Mouse (Mus musculus): Measurements from ENCODE around the gene Cnga4. TPM values are rescaled to one million over a fixed set of nuclear protein-coding genes. Genes with fewer than 3 reads are reported as not detected.
A peak's percentile ranks its signal among the peaks of the same experiment; 100 is the strongest.
"Not testable (repeated sequence)": the region's sequence is repeated elsewhere in the genome, so short reads cannot be mapped to it uniquely, and the experiment has no call there.

Gene Cnga4
- polyA plus RNA-seq, 1 experiment from 2014 or later: 0.09 TPM

GRCm38 (mm10) chr7:105425424-105426043, 21.2 kb downstream of the Cnga4 start, which contains the start of gene Cckbr:
Cckbr (plus strand) TSS chr7:105425731.
- peak within 1 kb of the TSS; percentile 64 for H3K4me3 ChIP-seq
- H3K27me3 ChIP-seq (ENCODE audit: poor library complexity, severe bottlenecking): peaks cover 49% of the 10 kb centered on the region
- no peaks in the 10 kb centered on the region for H3K9me3 ChIP-seq
- peak within 1 kb of the TSS; percentile 76 for H3K27ac ChIP-seq
- peak; percentile 50 for DNase-seq (ENCODE audit: extremely low spot score, low spot score)
- WGBS: 1% methylated on average over 31 of the region's 31 CpGs
- H3K4me1 ChIP-seq: peaks cover 15% of the 10 kb centered on the region
- no peaks in the 10 kb centered on the region for H3K36me3 ChIP-seq (replicated peaks)

DNA sequence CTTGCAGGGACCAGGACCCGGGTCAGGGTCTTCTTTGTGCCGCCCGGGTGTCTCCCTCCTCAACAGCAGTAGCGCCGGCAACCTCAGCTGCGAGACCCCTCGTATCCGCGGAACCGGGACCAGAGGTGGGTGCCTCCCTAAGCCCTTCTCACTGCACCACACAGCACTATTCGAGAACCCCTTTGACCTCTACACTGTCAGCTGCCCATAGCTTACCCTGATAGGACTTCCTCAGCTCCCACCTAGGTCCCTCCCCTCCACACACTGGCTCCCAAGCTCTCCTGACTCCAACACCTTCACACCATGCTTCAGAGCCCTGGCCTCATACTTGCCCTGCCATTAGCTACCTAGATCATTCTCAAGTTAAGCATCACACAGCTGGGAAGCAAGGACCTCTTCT, 21.7 kb downstream of the Cnga4 start:
- Histone ChIP-seq H3K36me3 (replicated peaks) (no peaks in the 10 kb centered on the region), H3K9me3 (no peaks in the 10 kb centered on the region), H3K4me1 (peaks cover 15% of the 10 kb centered on the region), H3K27me3 (ENCODE audit: poor library complexity, severe bottlenecking) (peaks cover 49% of the 10 kb centered on the region), H3K4me3 (peak overlapping the region; percentile 64), H3K27ac (peak overlapping the region; percentile 76)
- no peak for DNase-seq (ENCODE audit: extremely low spot score, low spot score)
- 2% methylated on average over 11 of the region's 11 CpGs for WGBS

DNA sequence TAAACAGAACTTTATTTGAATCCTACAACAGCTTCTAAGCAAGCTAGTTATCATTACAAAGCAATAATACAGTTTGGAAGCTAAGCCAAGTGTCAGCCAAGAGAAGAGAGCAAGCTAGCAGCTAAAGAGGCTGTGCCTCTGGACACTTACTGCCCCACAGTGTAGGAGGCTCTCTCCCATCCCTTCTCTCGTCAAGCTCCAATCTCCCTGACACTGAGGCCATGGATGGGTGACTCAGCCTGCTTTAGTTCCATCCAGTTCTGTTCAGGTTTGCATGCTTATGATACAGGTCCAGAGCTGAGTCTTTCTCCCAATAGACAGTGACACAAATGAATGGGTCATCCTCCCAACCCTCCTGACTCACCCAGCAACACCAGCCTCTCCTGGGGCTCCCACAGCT, 27.7 kb downstream of the Cnga4 start:
- Histone ChIP-seq H3K27me3 (ENCODE audit: poor library complexity, severe bottlenecking) (peaks cover 11% of the 10 kb centered on the region), H3K36me3 (replicated peaks) (no peaks in the 10 kb centered on the region), H3K4me1 (no peaks in the 10 kb centered on the region), H3K9me3 (no peaks in the 10 kb centered on the region), H3K27ac (no peak overlapping the region), H3K4me3 (no peak overlapping the region)
- DNase-seq (ENCODE audit: extremely low spot score, low spot score): no peak
- WGBS: 60% methylated on average over 1 of the region's 1 CpGs

- Histone ChIP-seq H3K27me3 (ENCODE audit: poor library complexity, severe bottlenecking) (no peaks in the 10 kb centered on the region), H3K9me3 (no peaks in the 10 kb centered on the region), H3K4me1 (no peaks in the 10 kb centered on the region), H3K27ac (no peak overlapping the region), H3K4me3 (no peak overlapping the region), H3K36me3 (replicated peaks) (no peaks in the 10 kb centered on the region)
- no peak for DNase-seq (ENCODE audit: extremely low spot score, low spot score)
- 89% methylated on average over 17 of the region's 17 CpGs for WGBS
Measured at GRCm38 (mm10) chr7:105433859-105434258, 29.5 kb downstream of the Cnga4 start.

GRCm38 (mm10) chr7:105434798-105435197, 30.4 kb downstream of the Cnga4 start:
- Histone ChIP-seq H3K27me3 (ENCODE audit: poor library complexity, severe bottlenecking) (no peaks in the 10 kb centered on the region), H3K4me3 (no peak overlapping the region), H3K4me1 (no peaks in the 10 kb centered on the region), H3K9me3 (no peaks in the 10 kb centered on the region), H3K27ac (no peak overlapping the region), H3K36me3 (replicated peaks) (no peaks in the 10 kb centered on the region)
- 89% methylated on average over 22 of the region's 22 CpGs for WGBS
- DNase-seq (ENCODE audit: extremely low spot score, low spot score): no peak

DNA sequence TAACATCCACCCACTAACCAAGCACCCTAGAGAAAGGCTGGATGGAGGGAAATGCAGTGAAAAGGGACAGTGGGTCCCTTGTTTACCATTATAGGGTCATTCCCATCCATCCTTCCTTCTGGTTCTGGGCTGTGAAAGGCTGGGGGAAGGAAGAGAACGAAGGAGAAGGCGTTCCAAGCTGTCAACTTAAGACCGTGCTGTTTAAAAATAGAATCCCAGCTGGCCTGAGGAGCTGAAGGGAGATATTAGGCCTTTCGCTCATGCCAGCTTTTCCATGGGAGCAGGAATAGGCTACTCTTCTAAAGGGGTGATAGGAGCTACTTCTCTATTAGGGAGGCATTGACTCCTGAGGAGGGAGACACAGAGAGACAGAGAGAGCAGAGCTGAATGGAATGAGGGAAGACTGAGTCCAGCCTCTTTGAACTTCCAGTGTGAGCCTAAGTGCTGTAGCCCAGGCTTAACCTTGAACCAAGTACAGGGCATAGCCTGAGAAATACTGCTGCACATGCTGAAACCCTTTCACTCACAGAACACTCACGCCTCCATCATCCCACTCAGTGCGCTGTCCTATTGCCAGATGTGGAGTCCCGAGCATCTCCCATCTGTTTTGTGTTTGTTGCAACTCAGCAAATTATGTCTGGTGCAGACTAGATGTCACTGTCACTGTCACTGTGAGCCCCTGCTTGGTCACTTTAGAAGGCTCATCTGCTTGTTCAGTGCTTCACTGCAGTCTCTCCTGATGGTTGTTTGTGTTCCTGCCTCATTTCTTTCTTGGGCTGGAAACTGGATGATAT, 33.8 kb downstream of the Cnga4 start:
- Histone ChIP-seq H3K27ac (no peak overlapping the region), H3K4me3 (no peak overlapping the region), H3K27me3 (ENCODE audit: poor library complexity, severe bottlenecking) (no peaks in the 10 kb centered on the region), H3K36me3 (replicated peaks) (no peaks in the 10 kb centered on the region), H3K9me3 (no peaks in the 10 kb centered on the region), H3K4me1 (no peaks in the 10 kb centered on the region)
- 86% methylated on average over 7 of the region's 7 CpGs for WGBS
- DNase-seq (ENCODE audit: extremely low spot score, low spot score): no peak

GRCm38 (mm10) chr7:105441426-105441825, 37.1 kb downstream of the Cnga4 start:
- H3K4me1 ChIP-seq: no peaks in the 10 kb centered on the region
- WGBS: 69% methylated on average over 4 of the region's 4 CpGs

GRCm38 (mm10) chr7:105445076-105445475, 40.7 kb downstream of the Cnga4 start:
- no peak for DNase-seq (ENCODE audit: extremely low spot score, low spot score)
- no peaks in the 10 kb centered on the region for H3K4me1 ChIP-seq
- no peaks in the 10 kb centered on the region for H3K36me3 ChIP-seq (replicated peaks)
- no peak overlapping the region for H3K27ac ChIP-seq
- no peak overlapping the region for H3K4me3 ChIP-seq
- H3K9me3 ChIP-seq: no peaks in the 10 kb centered on the region
- H3K27me3 ChIP-seq (ENCODE audit: poor library complexity, severe bottlenecking): no peaks in the 10 kb centered on the region
- 72% methylated on average over 3 of the region's 3 CpGs for WGBS

More at GRCm38 (mm10) chr7:105441426-105441825, 37.1 kb downstream of the Cnga4 start:
- Histone ChIP-seq H3K27ac (no peak overlapping the region), H3K27me3 (ENCODE audit: poor library complexity, severe bottlenecking) (no peaks in the 10 kb centered on the region), H3K36me3 (replicated peaks) (no peaks in the 10 kb centered on the region), H3K9me3 (no peaks in the 10 kb centered on the region), H3K4me3 (no peak overlapping the region)
- DNase-seq (ENCODE audit: extremely low spot score, low spot score): no peak

DNA sequence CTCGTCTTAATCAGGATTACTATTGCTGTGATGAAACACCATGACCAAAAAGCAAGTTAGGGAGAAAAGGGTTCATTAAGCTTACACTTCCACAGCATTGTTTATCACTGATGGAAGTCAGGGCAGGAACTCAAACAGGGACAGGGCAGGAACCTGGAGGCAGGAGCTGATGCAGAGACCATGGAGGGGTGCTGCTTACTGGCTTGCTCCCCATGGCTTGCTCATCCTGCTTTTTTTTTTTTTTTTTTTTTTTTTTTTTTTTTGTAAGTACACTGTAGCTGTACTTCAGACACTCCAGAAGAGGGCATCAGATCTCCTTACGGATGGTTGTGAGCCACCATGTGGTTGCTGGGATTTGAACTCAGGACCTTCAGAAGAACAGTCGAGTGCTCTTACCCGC, 49.0 kb downstream of the Cnga4 start:
- H3K27ac ChIP-seq; H3K27me3 ChIP-seq (ENCODE audit: poor library complexity, severe bottlenecking); H3K4me1 ChIP-seq; H3K36me3 ChIP-seq (replicated peaks); H3K9me3 ChIP-seq; DNase-seq (ENCODE audit: extremely low spot score, low spot score); H3K4me3 ChIP-seq: not testable (repeated sequence)
- WGBS: 86% methylated on average over 4 of the region's 4 CpGs

Other genes with a start within 250 kb of the Cnga4 start
- gene Olfr684, start 240.9 kb upstream of the Cnga4 start, polyA plus RNA-seq (2016; fragmentation: Nextera tagmentation; extraction: Ambion mirVana): not detected in 2 replicates
- gene Olfr685, start 218.6 kb upstream of the Cnga4 start, polyA plus RNA-seq (2016; fragmentation: Nextera tagmentation; extraction: Ambion mirVana): not detected in 2 replicates
- gene Olfr686, start 197.1 kb upstream of the Cnga4 start, polyA plus RNA-seq (2016; fragmentation: Nextera tagmentation; extraction: Ambion mirVana): not detected in 2 replicates
- not detected in 2 replicates for gene Olfr688, start 116.5 kb upstream of the Cnga4 start, polyA plus RNA-seq (2016; fragmentation: Nextera tagmentation; extraction: Ambion mirVana)
- not detected in 2 replicates for gene Olfr689, start 93.4 kb upstream of the Cnga4 start, polyA plus RNA-seq (2016; fragmentation: Nextera tagmentation; extraction: Ambion mirVana)
- not detected in 2 replicates for gene Olfr690, start 70.5 kb upstream of the Cnga4 start, polyA plus RNA-seq (2016; fragmentation: Nextera tagmentation; extraction: Ambion mirVana)
- gene Olfr691, start 62.3 kb upstream of the Cnga4 start, polyA plus RNA-seq (2016; fragmentation: Nextera tagmentation; extraction: Ambion mirVana): 0.11 TPM in 1 of 2 replicates, not detected in the other
- gene Olfr692, start 36.3 kb upstream of the Cnga4 start, polyA plus RNA-seq (2016; fragmentation: Nextera tagmentation; extraction: Ambion mirVana): not detected in 2 replicates
- gene Gm5901, start 29.5 kb upstream of the Cnga4 start, polyA plus RNA-seq (2016; fragmentation: Nextera tagmentation; extraction: Ambion mirVana): not detected in 2 replicates
- 45.0 and 47.5 TPM in 2 replicates for gene Fam160a2, start 4.5 kb upstream of the Cnga4 start, polyA plus RNA-seq (2016; fragmentation: Nextera tagmentation; extraction: Ambion mirVana)
- 0.53 and 0.69 TPM in 2 replicates for gene Cckbr, start 21.2 kb downstream of the Cnga4 start, polyA plus RNA-seq (2016; fragmentation: Nextera tagmentation; extraction: Ambion mirVana)
- 16.9 and 17.8 TPM in 2 replicates for gene Cavin3, start 77.7 kb downstream of the Cnga4 start, polyA plus RNA-seq (2016; fragmentation: Nextera tagmentation; extraction: Ambion mirVana)
- 29.0 and 29.7 TPM in 2 replicates for gene Smpd1, start 149.8 kb downstream of the Cnga4 start, polyA plus RNA-seq (2016; fragmentation: Nextera tagmentation; extraction: Ambion mirVana)
- gene Apbb1, start 177.1 kb downstream of the Cnga4 start, polyA plus RNA-seq (2016; fragmentation: Nextera tagmentation; extraction: Ambion mirVana): 105 and 106 TPM in 2 replicates
- gene Hpx, start 195.6 kb downstream of the Cnga4 start, polyA plus RNA-seq (2016; fragmentation: Nextera tagmentation; extraction: Ambion mirVana): 0.33 TPM in 1 of 2 replicates, not detected in the other
- gene Trim3, start 229.0 kb downstream of the Cnga4 start, polyA plus RNA-seq (2016; fragmentation: Nextera tagmentation; extraction: Ambion mirVana): 25.9 and 27.8 TPM in 2 replicates
- gene Timm10b, start 235.5 kb downstream of the Cnga4 start, polyA plus RNA-seq (2016; fragmentation: Nextera tagmentation; extraction: Ambion mirVana): 145 and 163 TPM in 2 replicates
- 66.0 and 69.1 TPM in 2 replicates for gene Arfip2, start 235.8 kb downstream of the Cnga4 start, polyA plus RNA-seq (2016; fragmentation: Nextera tagmentation; extraction: Ambion mirVana)
- gene Gm45799, start 236.0 kb downstream of the Cnga4 start, polyA plus RNA-seq (2016; fragmentation: Nextera tagmentation; extraction: Ambion mirVana): 28.9 and 38.2 TPM in 2 replicates
- gene Dnhd1, start 246.3 kb downstream of the Cnga4 start, polyA plus RNA-seq (2016; fragmentation: Nextera tagmentation; extraction: Ambion mirVana): 0.53 and 0.82 TPM in 2 replicates